Mouse (Mus musculus) frontal cortex, adult (tissue): ENCODE measurements around the gene Adgrg3.

Source experiments
- ATAC-seq: cut with Nextera tagmentation; 2 replicates; pipeline ENCODE4 v1.9.2; 2017; ENCODE audit warnings: mild to moderate bottlenecking, moderate library complexity, mixed read lengths; ENCODE audit not compliant: low TSS enrichment

Adgrg3 gene

DNA sequence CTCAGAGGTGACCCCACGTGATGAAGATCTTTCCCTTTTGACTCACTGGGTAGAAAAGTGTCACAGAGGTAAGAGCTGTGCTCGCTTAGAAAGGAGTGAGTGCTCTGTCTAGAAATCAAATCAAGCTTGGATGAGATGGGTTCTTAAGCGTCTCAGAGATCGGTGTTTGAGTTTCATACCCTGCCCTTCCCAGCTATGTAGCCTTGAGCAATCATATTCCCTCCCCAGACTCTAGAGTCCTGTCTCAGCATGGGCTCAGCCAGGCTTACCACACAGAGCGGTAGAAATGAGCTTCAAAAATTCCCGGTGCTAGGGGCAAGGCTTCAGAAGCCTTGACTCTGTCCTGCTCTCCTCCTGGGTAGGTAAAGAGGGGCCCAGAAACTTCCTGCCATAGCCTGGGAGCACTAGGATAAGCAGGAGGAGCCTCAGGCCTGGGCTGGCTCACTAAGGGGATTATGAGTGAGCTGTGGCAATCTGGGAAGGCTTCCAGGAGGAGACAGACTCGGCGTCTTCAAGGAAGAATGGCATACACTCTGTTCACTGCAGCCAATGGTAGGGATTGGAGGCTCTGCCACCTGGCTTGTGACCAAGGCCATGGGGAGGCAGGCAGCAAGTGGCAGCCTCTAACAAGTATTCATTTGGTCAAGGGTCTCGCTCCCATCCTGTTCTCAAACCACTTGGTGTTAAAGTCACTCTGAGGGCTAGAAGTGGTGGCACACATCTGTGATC, 24.3 kb upstream of the Adgrg3 start:
- no peak for ATAC-seq

DNA sequence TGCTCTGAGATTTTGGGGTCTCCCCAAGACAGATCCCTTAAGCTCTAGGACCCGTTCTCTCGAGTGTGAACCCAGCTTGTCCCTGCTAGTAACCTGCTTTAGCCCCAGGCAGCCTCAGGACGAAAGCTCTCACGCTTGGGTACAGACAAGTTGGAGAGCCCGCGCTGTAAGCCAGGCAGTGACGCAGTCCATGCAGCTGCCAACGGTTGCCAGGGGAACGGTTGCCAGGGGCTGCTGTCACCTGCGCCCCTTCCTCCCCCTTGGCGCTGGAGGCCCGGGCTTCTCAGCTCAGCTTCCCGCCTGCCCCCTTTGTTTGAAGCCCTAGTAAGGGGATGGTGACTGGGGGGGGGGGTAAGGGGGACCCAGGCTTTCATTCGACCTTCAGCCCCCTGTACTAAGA, 23.5 kb upstream of the Adgrg3 start:
- ATAC-seq: 0 out of 2 replicates have a peak, but pooled peaks have one; percentile 35

DNA sequence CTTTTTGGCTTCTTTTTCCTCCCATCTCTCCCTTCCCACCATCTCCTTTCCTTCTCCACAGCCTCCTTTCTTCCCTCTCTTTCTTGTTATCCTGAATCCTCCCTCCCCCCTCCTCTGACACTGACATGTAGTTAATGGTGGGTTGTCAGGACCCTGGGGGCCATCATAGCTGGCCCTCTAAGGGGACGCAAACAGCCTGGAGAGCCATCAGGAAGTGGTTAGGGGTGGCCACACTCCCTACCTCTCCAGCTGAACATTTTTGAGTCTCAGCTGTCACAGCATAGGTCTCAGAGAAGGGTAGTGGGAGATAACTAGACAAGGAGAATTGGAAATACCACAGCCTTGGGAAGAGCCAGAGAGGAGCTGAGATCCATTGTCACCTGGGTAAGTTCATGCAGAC, 23.0 kb upstream of the Adgrg3 start:
- no peak for ATAC-seq

DNA sequence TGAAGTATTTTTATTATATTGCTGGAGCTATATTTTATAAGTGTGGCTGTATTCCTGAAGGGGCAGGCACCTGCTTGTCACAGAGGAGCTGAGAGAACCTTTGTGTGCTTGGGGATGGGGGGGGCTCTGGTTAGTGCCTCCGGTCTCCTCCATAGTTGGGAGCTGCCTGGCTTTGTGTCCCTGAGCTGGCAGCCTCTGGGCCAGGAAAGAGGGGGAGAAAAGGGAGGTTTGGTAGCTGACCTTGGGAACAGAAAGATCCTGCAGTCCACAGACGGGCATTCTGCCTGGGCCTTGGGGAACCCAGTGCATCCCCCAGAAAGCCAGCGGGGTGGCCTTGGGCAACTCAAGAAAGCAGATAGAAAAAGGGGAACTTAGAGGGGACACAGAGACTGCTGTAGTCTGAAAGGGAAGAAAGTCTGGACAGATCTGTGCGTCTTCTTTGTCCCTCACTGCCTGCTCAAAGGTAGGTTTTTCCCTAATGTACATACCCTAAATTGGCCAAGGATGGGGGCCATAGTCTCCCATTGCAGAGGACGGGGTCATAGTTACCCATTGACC, 22.1 kb upstream of the Adgrg3 start:
- no peak for ATAC-seq

DNA sequence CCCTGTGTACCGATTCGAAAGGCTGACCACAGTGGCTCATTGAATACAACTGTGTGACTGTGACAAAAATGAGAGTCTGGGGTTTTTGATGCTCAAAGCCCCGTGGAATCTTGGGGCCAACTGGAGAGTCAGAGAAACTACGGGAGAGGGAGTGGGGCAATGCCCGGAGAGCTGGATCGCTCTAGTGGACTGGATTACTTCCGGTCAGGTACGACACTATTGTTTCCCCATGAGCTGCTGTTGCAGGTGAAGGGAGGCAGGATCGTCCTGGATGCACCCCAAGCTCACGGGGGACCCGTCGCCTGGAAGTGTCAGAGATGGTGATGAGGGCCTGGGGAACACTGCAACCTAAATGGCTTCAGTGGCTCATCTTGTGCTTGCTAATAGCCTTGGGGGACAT, 21.5 kb upstream of the Adgrg3 start:
- ATAC-seq: no peak

DNA sequence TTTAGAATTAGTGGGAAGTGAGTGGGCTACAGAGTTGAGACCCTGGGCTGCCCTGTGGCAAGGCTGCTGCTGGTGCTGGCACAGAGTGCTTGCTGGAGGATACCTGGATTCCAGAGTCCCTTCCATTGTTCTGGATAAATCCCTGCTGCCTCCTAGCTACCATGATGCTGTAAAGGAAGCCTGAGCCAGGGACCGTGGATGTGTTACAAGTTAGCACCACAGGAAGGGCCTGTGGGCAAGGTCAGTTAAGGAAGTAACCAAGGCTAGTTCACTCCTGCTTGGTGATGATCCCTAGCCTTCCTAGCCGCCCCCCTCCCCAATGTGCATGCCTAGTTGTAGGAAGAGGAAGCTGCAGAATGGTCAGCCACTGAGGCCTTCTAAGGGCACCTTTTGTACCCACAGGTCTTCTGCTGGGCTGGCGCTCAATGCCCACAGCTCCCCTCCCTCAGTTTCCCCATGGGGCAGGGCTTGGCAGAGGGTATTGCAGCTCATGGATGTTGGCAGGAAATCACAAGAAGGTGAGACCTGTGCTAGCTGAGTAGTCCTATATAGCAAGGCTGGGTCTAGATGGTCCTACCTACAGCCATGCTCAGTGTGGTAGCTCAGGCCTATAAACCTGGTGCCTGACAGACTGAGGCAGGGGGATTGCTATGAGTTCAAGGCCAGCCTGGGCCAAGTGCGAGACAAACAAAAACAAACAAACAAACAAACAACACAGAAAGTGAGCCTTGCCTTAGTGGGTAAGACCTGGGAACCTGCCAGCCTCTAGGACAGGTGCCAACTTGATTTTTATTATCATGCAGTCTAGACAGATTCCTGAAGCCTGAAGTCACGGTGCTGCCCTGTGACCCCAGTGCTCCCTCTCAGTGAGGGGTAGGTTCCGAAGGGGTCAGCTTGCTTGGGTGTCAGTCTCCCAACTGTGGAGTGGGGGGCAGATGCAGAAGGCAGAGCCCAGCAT, 20.3 kb upstream of the Adgrg3 start:
- ATAC-seq: no peak

DNA sequence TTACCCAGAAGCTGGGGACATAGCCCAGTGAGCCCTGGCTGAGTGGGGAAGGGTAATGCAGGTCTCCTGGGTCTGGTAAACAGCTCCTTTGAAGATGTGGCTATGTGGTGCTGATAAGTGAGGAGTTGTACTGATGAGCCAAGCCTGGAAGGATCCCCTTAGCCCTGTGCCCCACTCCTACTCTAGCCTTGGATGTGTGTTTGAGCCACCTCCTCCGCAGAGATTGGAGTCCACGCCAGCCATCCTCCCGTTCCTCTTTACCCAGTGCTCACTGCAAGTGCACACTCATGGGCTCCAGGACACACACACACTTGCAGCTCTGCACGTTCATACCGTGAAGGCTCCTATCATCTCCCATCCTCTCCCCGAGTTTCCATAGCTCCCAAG, 19.6 kb upstream of the Adgrg3 start:
- ATAC-seq: no peak

DNA sequence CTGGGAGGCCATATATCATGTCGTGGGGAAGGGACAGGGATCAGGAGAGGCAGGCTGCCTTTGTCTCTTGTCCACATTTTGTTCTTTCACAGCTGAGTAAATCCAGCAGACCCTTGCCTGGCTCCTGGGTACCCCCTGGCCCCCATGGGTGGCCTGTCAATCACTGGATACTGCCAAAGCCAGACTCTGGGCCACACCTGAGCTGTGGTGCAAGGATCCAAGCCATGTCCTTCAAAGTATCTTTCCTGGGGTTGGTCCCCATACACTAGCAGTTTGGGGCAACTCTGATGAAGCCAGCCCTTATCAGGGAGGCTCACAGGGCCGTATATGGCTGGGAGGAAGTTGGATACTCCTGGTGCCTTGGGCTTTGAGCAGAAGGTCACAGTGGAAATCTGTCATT, 19.1 kb upstream of the Adgrg3 start:
- no peak for ATAC-seq

DNA sequence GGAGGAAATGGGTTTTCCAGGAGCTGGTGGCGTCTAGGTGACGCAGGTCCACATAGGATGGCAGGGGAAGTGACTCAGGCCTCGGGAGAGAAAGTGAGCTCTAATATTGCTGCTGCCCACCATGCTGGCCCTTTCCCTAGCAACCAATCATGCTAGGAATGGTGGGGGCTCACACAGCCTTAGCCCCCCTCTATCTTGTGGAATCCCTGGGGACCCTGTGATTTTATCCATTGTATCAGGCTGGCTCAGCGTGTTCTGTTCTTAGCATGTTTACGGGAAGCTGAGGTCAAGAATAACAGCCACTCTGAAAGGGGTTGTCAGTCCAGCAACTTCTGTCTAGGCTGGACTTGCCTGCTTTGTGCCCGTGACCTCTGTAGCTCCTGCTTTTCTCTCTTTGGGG, 18.5 kb upstream of the Adgrg3 start:
- no peak for ATAC-seq

DNA sequence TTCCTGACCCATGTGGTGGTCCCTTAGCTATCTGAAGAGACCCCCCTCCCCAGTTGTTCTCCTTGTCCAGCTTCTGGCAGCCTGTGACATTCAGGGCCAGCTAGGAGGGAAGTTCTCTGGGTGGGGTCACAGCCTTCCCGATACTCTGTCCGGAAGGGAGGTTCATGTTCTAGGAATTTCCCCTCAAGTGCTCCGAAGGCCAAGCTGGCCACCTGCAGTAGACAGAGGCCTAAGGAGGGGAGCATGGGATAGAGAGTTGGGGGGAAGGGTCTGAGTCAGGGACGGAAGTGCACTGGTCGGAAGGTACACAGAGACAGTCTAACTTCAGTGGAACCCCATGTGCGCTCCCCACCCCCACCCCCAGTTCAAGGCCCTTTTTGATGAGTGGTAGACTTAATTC, 17.5 kb upstream of the Adgrg3 start:
- no peak for ATAC-seq

DNA sequence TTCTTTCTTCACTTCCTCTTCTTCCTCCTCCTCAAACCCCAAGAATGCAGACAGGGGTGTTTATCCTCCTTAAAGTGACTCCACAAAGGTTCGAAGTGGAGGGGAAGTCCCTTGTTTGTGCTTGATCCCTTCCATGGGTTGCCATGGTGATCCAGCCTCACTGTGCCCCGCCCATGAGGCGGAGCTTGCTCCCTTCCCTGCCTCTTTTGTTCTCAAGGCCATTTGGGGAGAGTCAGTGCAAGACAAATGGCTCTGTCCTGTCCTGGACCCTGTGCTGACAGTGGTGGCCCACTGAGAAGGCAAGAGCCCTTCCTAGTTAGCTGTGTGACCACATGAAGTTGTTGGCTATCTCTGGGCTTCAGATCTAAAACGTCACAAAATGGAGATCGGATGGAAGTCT, 16.8 kb upstream of the Adgrg3 start:
- ATAC-seq: peak; percentile 41; the same call in 1 of the 2 replicates

DNA sequence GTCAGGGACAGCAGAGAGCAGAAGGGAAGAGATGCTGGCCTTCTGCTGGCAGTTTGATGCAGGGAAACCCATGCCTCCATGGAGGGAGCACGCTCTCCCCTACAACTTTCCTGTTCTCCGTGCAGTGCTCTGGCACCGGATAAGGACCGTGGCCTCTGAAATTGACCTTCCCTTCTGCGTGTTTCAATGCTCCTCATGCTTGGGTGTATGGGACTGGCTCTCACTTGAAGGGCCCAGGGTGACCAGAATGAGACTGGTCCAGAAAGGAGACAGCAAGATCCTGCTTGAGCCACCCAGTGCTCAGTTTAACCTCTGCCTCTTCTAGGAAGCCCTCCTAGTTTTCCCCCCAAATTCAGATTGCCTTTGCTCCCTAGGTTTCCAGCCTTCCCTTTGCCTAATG, 16.3 kb upstream of the Adgrg3 start:
- no peak for ATAC-seq

DNA sequence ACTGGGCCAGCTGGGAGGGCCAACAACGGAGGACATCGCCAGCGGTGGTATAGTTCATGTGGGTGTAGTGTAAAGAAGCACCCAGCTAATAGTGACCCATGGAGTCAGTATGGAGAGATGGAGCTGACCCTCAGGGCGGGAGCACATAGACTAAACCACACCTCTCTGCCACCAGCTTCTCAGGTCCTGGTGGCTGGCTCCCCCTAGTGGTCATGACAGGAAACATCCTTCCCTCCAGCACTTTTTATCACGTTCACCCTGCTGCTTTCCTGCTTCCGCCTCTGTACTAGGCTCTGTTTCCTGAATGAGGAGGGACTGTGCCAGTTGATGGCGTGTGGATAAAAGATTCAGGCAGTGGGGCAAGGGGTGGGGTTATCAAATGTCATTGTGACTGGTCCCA, 15.8 kb upstream of the Adgrg3 start:
- ATAC-seq: peak; percentile 83

DNA sequence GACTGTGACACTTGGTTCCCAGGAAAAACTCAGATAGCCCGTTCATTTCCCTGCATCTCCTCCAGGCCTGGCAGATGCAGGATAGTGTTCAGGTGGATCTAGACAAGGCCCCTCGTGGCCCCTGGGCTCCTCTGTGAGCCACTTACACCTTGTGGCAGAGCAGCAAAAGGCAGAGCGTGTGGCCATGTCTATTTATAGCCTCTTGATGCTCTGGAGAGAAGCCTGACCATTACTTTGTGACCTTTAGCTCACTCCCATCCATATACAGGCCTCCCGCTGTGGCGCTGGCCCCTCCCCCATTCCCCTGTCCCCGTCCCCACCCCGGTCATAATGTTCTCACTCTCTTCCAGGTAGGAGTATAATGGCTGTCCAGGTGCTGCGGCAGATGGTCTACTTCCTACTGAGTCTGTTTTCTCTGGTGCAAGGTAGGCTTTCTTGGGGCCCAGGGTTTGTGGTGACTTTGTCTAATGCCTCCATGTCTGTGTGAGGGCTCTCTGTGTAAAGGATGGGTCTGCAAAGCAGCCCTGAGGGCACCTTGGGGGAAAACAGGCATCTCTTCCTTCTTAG, 15.3 kb upstream of the Adgrg3 start:
- no peak for ATAC-seq

DNA sequence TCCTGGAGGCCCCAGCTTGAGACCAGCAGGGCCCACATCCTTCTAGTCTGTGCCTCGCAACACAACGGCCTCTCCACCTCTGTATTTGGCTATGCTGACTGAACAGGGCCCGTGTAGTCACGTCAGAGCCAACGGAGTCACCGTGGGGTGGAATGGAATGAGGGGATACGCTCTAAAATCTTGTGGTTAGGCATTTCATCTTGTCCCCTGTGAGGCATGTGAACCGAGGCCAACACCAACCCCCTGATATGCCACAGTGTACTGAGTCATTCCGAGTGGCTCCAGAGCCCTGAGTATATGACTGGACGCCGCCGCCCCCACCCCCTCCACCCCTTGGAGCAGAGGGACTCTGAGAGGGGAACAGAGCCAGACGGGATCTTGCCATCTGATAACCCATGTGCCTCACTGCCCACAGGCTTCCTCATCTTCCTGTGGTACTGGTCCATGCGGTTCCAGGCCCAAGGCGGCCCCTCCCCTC, 5.0 kb upstream of the Adgrg3 start:
- ATAC-seq: no peak

DNA sequence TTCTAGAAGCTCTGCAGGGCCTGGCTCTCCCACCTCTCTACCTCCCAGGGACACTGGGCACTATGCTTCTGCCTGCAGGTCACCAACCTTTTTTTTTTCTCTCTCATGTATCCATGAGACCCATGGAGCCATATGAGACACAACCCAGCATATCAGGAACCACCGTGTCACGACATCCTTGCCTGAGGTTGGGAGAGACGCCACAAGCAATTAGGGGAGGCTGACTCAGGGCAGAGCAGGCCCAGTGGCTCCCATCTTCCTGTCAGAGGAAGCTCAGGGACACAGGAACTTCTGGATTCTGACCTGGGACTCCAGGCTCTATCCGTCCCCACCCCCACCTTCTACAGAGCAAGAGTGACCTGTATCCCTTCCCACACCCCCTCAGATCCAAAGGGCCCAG, 1.6 kb upstream of the Adgrg3 start:
- no peak for ATAC-seq

DNA sequence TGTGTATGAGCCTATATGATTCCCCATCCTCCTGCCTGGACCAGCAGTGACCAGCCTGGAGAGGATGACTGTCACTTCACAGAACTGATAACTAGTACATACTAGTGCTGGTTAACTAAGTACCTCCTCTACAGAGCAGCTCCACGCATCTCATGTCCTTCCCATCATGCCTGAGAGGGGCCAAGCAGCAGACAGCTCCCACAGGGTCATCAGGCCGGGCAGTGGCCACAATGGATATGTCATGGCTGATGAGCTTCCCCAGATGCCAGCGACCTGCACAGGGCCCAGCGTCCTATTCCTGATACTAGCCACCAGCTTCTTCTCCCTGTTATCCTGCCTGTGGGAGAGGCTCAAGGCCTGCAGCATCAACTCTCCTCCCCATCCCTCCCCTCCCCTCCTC, 808 bp upstream of the Adgrg3 start:
- no peak for ATAC-seq

DNA sequence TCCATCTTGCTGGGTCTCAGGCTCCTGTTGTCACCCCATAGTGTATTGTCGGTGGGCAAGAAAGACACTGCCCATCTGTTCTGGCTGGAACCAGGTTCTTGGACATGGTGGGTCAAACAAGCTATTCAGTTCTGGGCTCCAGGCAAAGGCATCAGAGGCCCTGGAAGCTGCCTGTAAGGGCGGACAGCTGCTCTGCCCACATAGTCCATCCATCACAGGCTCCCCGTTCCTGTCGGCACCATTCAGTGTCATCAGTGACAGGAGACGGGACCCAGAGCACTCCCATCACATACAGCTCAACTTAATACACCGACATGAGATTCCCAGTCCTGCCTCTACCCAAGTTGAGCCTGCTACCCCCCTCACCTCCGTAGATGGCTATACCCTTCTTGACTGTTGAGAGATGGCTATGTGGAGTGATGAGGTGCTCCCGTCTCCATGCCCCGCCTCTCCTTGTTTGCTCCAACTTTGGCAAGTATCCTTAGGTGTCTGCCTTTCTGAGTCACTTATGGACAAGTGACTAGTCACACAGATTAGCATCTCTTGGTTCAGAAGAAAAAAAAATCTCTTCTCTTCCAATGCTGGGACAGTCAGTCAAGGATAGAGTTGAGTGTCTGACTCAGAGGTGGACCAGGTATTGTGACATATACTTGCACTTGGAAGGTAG, 610 bp downstream of the Adgrg3 start:
- ATAC-seq: no peak

DNA sequence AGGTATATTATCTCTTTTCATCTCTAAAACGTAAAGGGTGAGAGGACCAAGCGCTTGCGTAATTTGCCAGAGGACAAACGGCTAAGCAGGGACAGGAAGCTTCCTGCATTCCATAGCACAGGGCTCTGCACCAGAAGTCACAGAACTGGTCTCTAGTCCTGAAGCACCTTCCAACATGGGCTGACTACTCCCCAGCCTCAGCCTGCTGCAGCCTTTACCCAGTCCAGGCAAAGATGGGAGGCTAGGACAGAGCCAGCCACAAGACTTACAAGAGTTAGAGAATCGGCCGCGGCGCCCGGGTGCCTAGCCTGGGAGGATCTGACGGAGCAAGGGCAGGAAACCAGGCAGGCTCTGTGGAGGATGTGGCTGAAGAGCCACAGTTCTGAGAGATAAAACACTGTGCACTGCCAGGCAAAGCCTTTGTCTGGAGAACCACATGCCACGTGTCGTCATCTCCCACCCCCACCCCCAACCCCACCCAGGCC, 2.8 kb downstream of the Adgrg3 start:
- no peak for ATAC-seq

DNA sequence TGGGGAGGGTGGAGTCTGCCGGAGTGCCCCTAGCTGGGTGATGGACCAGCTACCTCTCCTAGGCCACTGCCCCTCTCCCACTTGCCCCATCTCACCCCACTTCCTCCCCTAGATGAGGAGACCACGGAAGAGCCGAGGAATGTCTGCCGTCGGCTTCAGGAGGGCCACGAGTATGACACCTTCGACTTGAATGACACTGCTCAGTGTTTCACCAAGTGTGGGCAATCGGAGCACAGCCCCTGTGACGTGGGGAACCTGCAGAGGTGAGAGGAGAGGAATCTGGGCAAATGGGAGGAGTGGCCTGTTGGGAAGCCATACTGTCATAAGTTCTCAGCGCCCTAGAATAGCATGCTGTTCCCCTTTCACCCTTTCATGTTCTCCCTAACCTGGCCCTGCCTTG, 3.3 kb downstream of the Adgrg3 start:
- ATAC-seq: no peak

DNA sequence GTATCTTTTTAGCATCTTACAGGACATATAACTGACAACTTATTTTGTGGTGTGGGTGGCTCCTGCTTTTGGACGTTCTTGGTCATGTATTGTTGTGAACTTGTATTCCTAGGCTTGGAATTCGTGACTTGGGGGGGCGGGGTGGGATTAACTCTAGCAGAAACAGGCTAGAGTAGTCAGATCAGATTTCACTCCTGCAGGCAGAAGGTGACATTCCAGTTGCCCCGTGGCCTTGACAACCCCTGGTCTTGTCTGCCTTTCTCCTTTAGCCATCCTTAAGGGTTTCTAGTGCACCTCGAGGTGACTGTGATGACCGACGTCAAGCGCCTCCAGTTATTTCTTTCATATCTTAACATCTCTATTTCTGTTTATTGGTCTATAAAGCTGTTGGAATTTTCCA, 5.7 kb downstream of the Adgrg3 start:
- no peak for ATAC-seq

DNA sequence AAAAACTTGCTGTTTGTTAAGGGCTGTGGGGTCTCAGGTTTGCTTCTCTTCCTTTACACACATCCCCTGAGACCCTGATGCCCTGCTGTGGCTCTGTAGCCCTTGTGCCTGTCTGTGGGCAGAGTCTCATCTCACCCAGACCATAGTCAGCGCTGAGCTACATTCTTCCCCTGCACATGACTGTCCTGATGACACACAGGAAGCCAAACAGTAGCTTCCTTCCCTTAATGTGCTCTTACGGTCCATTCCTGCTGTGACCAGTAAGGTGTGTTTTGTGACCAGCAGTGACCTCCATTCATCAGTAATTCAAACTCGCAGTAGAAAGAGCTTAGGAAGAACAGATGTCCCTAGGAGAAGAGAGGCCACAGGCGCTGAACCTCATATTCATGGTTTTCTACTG, 6.9 kb downstream of the Adgrg3 start:
- ATAC-seq: no peak
